Mouse (Mus musculus): ENCODE results near the gene D630023F18Rik.

DNA sequence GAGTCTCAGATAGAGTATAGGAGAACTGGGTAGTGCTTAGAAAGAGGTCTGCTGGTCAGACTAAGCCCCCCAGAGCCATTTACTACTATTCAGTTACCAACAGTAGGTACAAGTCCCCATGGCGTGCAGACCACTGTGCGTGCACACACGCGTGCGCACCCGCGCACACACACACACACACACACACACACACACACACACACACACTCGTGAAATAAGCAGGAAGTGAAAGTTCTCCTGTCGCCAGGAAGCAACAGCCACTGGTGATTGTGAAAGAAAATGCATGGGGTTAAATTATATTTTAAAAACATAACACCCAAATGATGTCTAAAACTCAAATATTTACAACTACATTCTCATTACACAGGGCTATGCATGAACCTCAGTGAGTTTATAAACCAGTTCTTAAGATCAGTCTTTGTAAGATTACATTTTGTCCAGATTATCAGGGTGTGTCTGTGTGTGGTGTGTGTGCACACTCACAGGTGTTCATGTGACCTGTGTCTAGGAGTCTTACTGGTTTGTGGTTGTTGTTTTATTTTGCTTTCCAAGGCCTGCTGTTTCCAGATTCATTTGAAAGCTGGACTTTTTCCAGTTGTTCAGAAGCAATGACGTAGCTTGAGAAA is 15.2 kb downstream of the D630023F18Rik start:
- TF ChIP-seq POLR2A (IDR thresholded peaks at IDR 0.05; ENCODE audit: borderline replicate concordance, insufficient read depth, low read length) (no peak), CTCF (IDR thresholded peaks at IDR 0.05; ENCODE audit: borderline replicate concordance, insufficient read depth, low read depth, low read length) (no peak)
